Mouse (Mus musculus) urinary bladder, postnatal 4 days (tissue): ENCODE measurements around the gene Tesk2.
"Not testable (repeated sequence)": the region's sequence is repeated elsewhere in the genome, so short reads cannot be mapped to it uniquely, and the experiment has no call there.

ENCODE experiments used
- DNase-seq, 2 experiments: peaks; one replicate each; pipeline ENCODE4 v3.0.0; 2021 to 2022; ENCODE audit warnings: low spot score in 2 of 2

Gene Tesk2

GRCm38 (mm10) chr4:116792453-116792852 is 71.7 kb downstream of the Tesk2 start:
- no peak for DNase-seq

- no peak for DNase-seq
Observed at GRCm38 (mm10) chr4:116794273-116794672, 73.5 kb downstream of the Tesk2 start.

GRCm38 (mm10) chr4:116796442-116797110 is 75.8 kb downstream of the Tesk2 start:
- no peak for DNase-seq

- DNase-seq: no peak
Observed at GRCm38 (mm10) chr4:116799901-116800300, 79.2 kb downstream of the Tesk2 start.

- peak; percentile 93 to 95 for DNase-seq
Observed at GRCm38 (mm10) chr4:116807197-116808129, 86.7 kb downstream of the Tesk2 start, which contains the start of the genes Toe1 and Mutyh. TSS of gene Toe1 (minus strand) at chr4:116807640. TSS of gene Mutyh (plus strand) at chr4:116807723.

GRCm38 (mm10) chr4:116811012-116811411 is 90.3 kb downstream of the Tesk2 start:
- DNase-seq: no peak

- DNase-seq: no peak
Observed at GRCm38 (mm10) chr4:116815276-116815675, 94.5 kb downstream of the Tesk2 start.

- DNase-seq: no peak
Observed at GRCm38 (mm10) chr4:116817486-116817885, 96.7 kb downstream of the Tesk2 start.

GRCm38 (mm10) chr4:116819968-116820901 is 99.5 kb downstream of the Tesk2 start:
- no peak for DNase-seq

GRCm38 (mm10) chr4:116820902-116821693 is 100.3 kb downstream of the Tesk2 start:
- peak; percentile 65 to 67 for DNase-seq

- DNase-seq: no peak
Observed at GRCm38 (mm10) chr4:116821694-116822016, 100.9 kb downstream of the Tesk2 start, which contains the start of gene Hpdl. TSS of gene Hpdl (minus strand) at chr4:116821707.

- DNase-seq: peak in 1 of 2 experiments; percentile 57
Observed at GRCm38 (mm10) chr4:116824541-116825004, 103.8 kb downstream of the Tesk2 start.

GRCm38 (mm10) chr4:116827819-116828218 is 107.1 kb downstream of the Tesk2 start:
- DNase-seq: no peak

GRCm38 (mm10) chr4:116829364-116830069 is 108.8 kb downstream of the Tesk2 start:
- DNase-seq: no peak

- DNase-seq: no peak
Observed at GRCm38 (mm10) chr4:116830070-116830368, 109.3 kb downstream of the Tesk2 start.

- no peak for DNase-seq
Observed at GRCm38 (mm10) chr4:116838999-116839398, 118.3 kb downstream of the Tesk2 start.

GRCm38 (mm10) chr4:116840096-116840495 is 119.3 kb downstream of the Tesk2 start:
- not testable (repeated sequence) for DNase-seq

- no peak for DNase-seq
Observed at GRCm38 (mm10) chr4:116840841-116841240, 120.1 kb downstream of the Tesk2 start.

- no peak for DNase-seq
Observed at GRCm38 (mm10) chr4:116844324-116844723, 123.6 kb downstream of the Tesk2 start.

GRCm38 (mm10) chr4:116849901-116850300 is 129.2 kb downstream of the Tesk2 start:
- no peak for DNase-seq
